Mouse (Mus musculus): ENCODE results near the gene Vav2. TPM values are rescaled to one million over a fixed set of nuclear protein-coding genes. Genes with fewer than 3 reads are reported as not detected.

Gene Vav2
- total and polyA plus RNA-seq, 3 experiments, result 11.3 to 12.5 (median 11.9) TPM

GRCm38 (mm10) chr2:27312500-27312899, 114.3 kb downstream of the Vav2 start:
- Histone ChIP-seq H3K9ac (ENCODE audit: low read depth, low read length) (no peak overlapping the region), H3K4me1 (ENCODE audit: control insufficient read depth, insufficient read depth, low read length) (no peaks in the 10 kb centered on the region; the same call in 1 of the 2 replicates), H3K79me2 (replicated peaks; ENCODE audit: control insufficient read depth, insufficient read depth, low read length) (no peaks in the 10 kb centered on the region), H3K27me3 (ENCODE audit: control insufficient read depth, insufficient read depth, low read length) (no peaks in the 10 kb centered on the region), H3K27ac (no peak overlapping the region), H3K4me3 (no peak overlapping the region), H3K36me3 (ENCODE audit: control insufficient read depth, insufficient read depth, low read length) (no peaks in the 10 kb centered on the region)
- intact Hi-C loops (cut with DNase I), result no loop called here
- TF ChIP-seq POLR2A (IDR thresholded peaks at IDR 0.05; ENCODE audit: insufficient read depth, low read depth, low read length), result no peak
- no peak for TF ChIP-seq CTCF (IDR thresholded peaks at IDR 0.05)
- TF ChIP-seq EP300 (IDR thresholded peaks at IDR 0.05; ENCODE audit: insufficient read depth, low read depth, low read length), result no peak
- 73% methylated on average over 3 of the region's 3 CpGs for WGBS
- no peak for DNase-seq

DNA sequence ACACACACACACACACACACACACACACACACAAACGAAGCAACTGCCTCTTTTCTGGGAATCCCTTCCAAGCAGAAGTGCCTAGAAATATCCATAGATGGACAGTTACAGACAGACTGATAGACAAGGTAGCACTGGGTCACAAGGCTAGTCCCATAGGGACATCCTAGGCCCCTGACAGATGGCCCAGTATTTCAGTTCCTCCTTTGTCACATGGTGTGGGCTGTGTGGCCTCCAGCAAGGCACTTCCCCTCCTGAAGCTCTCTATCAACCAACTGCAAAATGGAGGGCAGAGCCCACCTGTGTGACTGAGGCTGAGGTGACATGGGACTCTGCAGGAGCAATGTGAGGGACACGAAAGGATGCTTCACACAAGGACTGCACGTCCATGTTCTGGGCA, 115.2 kb downstream of the Vav2 start:
- Histone ChIP-seq H3K4me1 (ENCODE audit: control insufficient read depth, insufficient read depth, low read length) (no peaks in the 10 kb centered on the region; the same call in none of the 2 replicates), H3K36me3 (ENCODE audit: control insufficient read depth, insufficient read depth, low read length) (no peaks in the 10 kb centered on the region), H3K27me3 (ENCODE audit: control insufficient read depth, insufficient read depth, low read length) (no peaks in the 10 kb centered on the region), H3K9ac (ENCODE audit: low read depth, low read length) (no peak overlapping the region), H3K4me3 (no peak overlapping the region), H3K27ac (no peak overlapping the region), H3K79me2 (replicated peaks; ENCODE audit: control insufficient read depth, insufficient read depth, low read length) (no peaks in the 10 kb centered on the region)
- peak in 1 of 2 experiments; percentile 45 for DNase-seq
- intact Hi-C loops (cut with DNase I), result no loop called here
- no peak for TF ChIP-seq CTCF (IDR thresholded peaks at IDR 0.05)
- no peak for TF ChIP-seq EP300 (IDR thresholded peaks at IDR 0.05; ENCODE audit: insufficient read depth, low read depth, low read length)
- TF ChIP-seq POLR2A (IDR thresholded peaks at IDR 0.05; ENCODE audit: insufficient read depth, low read depth, low read length), result no peak
- 84% methylated on average over 3 of the region's 3 CpGs for WGBS

DNA sequence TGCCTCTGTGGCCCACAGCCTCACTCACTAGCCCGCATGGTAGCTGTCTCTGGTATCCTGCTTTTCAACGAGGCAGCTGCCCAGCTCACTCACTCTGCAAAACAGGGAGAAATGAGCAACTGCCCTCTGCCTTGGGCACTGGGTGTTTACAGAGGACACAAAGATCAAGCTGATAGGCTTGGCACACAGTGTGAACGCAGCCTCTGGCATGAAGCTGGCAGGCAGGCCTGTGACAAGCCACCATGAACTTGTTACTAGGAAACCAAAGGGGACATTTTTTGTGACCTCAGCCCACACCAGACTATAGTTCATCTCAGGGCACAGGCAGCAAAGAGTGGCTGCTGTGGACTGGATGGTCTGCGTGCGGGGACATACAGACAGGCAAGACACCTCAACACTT, 115.9 kb downstream of the Vav2 start:
- H3K9ac ChIP-seq (ENCODE audit: low read depth, low read length), result no peak overlapping the region
- intact Hi-C loops (cut with DNase I), result no loop called here
- H3K36me3 ChIP-seq (ENCODE audit: control insufficient read depth, insufficient read depth, low read length), result no peaks in the 10 kb centered on the region
- no peaks in the 10 kb centered on the region for H3K27me3 ChIP-seq (ENCODE audit: control insufficient read depth, insufficient read depth, low read length)
- H3K79me2 ChIP-seq (replicated peaks; ENCODE audit: control insufficient read depth, insufficient read depth, low read length), result no peaks in the 10 kb centered on the region
- DNase-seq, result peak in 1 of 2 experiments; percentile 29
- no peaks in the 10 kb centered on the region; the same call in none of the 2 replicates for H3K4me1 ChIP-seq (ENCODE audit: control insufficient read depth, insufficient read depth, low read length)
- TF ChIP-seq POLR2A (IDR thresholded peaks at IDR 0.05; ENCODE audit: insufficient read depth, low read depth, low read length) (no peak), EP300 (IDR thresholded peaks at IDR 0.05; ENCODE audit: insufficient read depth, low read depth, low read length) (no peak), CTCF (IDR thresholded peaks at IDR 0.05) (no peak)
- WGBS, result 71% methylated on average over 5 of the region's 5 CpGs
- H3K27ac ChIP-seq, result no peak overlapping the region
- no peak overlapping the region for H3K4me3 ChIP-seq

DNA sequence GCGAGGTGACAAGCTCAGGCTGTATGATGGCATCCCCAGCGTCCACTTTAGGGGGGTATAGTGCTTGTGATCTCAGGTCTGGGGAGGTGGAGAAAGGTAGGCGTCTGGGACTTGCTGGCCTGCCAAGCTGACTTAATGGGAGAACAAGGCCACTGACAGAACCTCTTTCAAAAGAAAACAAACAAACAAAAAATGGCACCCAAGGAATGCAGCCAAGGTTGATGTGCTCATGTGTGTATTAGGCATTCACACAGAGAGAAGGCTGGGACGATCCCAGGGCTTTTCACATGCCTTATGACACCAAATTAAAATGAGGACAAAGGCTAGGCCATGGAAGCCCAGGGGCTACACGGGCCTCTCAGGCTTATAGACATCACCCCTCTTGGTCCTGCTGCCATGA, 116.6 kb downstream of the Vav2 start:
- Histone ChIP-seq H3K4me3 (no peak overlapping the region), H3K27me3 (ENCODE audit: control insufficient read depth, insufficient read depth, low read length) (no peaks in the 10 kb centered on the region), H3K27ac (no peak overlapping the region), H3K4me1 (ENCODE audit: control insufficient read depth, insufficient read depth, low read length) (no peaks in the 10 kb centered on the region; the same call in none of the 2 replicates), H3K36me3 (ENCODE audit: control insufficient read depth, insufficient read depth, low read length) (no peaks in the 10 kb centered on the region), H3K79me2 (replicated peaks; ENCODE audit: control insufficient read depth, insufficient read depth, low read length) (no peaks in the 10 kb centered on the region), H3K9ac (ENCODE audit: low read depth, low read length) (no peak overlapping the region)
- TF ChIP-seq CTCF (IDR thresholded peaks at IDR 0.05) (no peak), POLR2A (IDR thresholded peaks at IDR 0.05; ENCODE audit: insufficient read depth, low read depth, low read length) (no peak), EP300 (IDR thresholded peaks at IDR 0.05; ENCODE audit: insufficient read depth, low read depth, low read length) (no peak)
- intact Hi-C loops (cut with DNase I), result no loop called here
- WGBS, result 87% methylated on average over 5 of the region's 5 CpGs
- DNase-seq, result no peak

DNA sequence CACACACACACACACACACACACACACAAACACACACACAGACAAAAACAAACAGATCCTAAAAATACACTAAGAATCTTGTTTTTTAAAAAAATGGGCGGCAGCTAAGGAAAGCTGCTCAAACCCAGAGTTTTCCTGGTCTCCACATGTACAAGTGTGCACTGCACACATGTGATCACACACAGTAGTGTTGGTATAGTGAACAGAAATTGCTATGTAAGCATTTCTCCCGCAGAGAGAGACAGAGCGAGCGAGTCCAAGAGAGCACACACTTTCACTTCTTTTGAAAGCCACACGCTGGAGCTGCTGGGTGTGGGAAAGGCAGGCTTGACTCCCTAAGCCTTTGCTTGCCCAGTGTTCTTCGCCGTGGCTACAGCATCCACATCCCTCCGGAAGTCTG, 120.2 kb downstream of the Vav2 start:
- Histone ChIP-seq H3K36me3 (ENCODE audit: control insufficient read depth, insufficient read depth, low read length) (no peaks in the 10 kb centered on the region), H3K4me1 (ENCODE audit: control insufficient read depth, insufficient read depth, low read length) (peaks cover 2% of the 10 kb centered on the region), H3K79me2 (replicated peaks; ENCODE audit: control insufficient read depth, insufficient read depth, low read length) (no peaks in the 10 kb centered on the region), H3K9ac (ENCODE audit: low read depth, low read length) (no peak overlapping the region), H3K27ac (no peak overlapping the region), H3K27me3 (ENCODE audit: control insufficient read depth, insufficient read depth, low read length) (no peaks in the 10 kb centered on the region), H3K4me3 (no peak overlapping the region)
- intact Hi-C loops (cut with DNase I), result no loop called here
- no peak for DNase-seq
- no peak for TF ChIP-seq CTCF (IDR thresholded peaks at IDR 0.05)
- TF ChIP-seq POLR2A (IDR thresholded peaks at IDR 0.05; ENCODE audit: insufficient read depth, low read depth, low read length), result no peak
- no peak for TF ChIP-seq EP300 (IDR thresholded peaks at IDR 0.05; ENCODE audit: insufficient read depth, low read depth, low read length)
- WGBS, result 74% methylated on average over 8 of the region's 8 CpGs

- intact Hi-C loops (cut with DNase I), result no loop called here
- Histone ChIP-seq H3K36me3 (ENCODE audit: control insufficient read depth, insufficient read depth, low read length) (no peaks in the 10 kb centered on the region), H3K27ac (no peak overlapping the region), H3K9ac (ENCODE audit: low read depth, low read length) (no peak overlapping the region), H3K4me1 (ENCODE audit: control insufficient read depth, insufficient read depth, low read length) (peaks cover 2% of the 10 kb centered on the region), H3K27me3 (ENCODE audit: control insufficient read depth, insufficient read depth, low read length) (no peaks in the 10 kb centered on the region), H3K4me3 (no peak overlapping the region), H3K79me2 (replicated peaks; ENCODE audit: control insufficient read depth, insufficient read depth, low read length) (no peaks in the 10 kb centered on the region)
- TF ChIP-seq POLR2A (IDR thresholded peaks at IDR 0.05; ENCODE audit: insufficient read depth, low read depth, low read length), result no peak
- peak in 1 of 2 experiments; percentile 40 for DNase-seq
- WGBS, result 32% methylated on average over 13 of the region's 13 CpGs
Observed at GRCm38 (mm10) chr2:27304741-27305140, 122.1 kb downstream of the Vav2 start.
